Mouse (Mus musculus): ENCODE measurements around the gene Smim5.
A peak's percentile ranks its signal among the peaks of the same experiment; 100 is the strongest.

The Smim5 gene

GRCm38 (mm10) chr11:115898446-115898845 is 1.3 kb upstream of the Smim5 start:
- no peak for DNase-seq

GRCm38 (mm10) chr11:115898886-115899285 is 880 bp upstream of the Smim5 start:
- DNase-seq = peak; percentile 43

GRCm38 (mm10) chr11:115900561-115901337 is 983 bp downstream of the Smim5 start:
- DNase-seq = no peak

- DNase-seq = no peak
Observed at GRCm38 (mm10) chr11:115901338-115902161, 1.8 kb downstream of the Smim5 start.

- no peak for DNase-seq
Observed at GRCm38 (mm10) chr11:115902177-115902576, 2.4 kb downstream of the Smim5 start.

- DNase-seq = peak; percentile 56
Observed at GRCm38 (mm10) chr11:115902831-115903230, 3.1 kb downstream of the Smim5 start.

- no peak for DNase-seq
Observed at GRCm38 (mm10) chr11:115903384-115904230, 3.8 kb downstream of the Smim5 start.

GRCm38 (mm10) chr11:115904231-115904955 is 4.6 kb downstream of the Smim5 start:
- no peak for DNase-seq

GRCm38 (mm10) chr11:115904956-115905790 is 5.4 kb downstream of the Smim5 start:
- no peak for DNase-seq

- no peak for DNase-seq
Observed at GRCm38 (mm10) chr11:115906116-115906515, 6.3 kb downstream of the Smim5 start.

GRCm38 (mm10) chr11:115906521-115906920 is 6.8 kb downstream of the Smim5 start:
- no peak for DNase-seq

- no peak for DNase-seq
Observed at GRCm38 (mm10) chr11:115911134-115911561, 11.4 kb downstream of the Smim5 start.

- no peak for DNase-seq
Observed at GRCm38 (mm10) chr11:115911632-115912376, 12.0 kb downstream of the Smim5 start, which contains the start of gene Smim6. TSS of gene Smim6 (plus strand) at chr11:115912017.

GRCm38 (mm10) chr11:115916579-115916978 is 16.8 kb downstream of the Smim5 start:
- no peak for DNase-seq

GRCm38 (mm10) chr11:115918637-115919036 is 18.9 kb downstream of the Smim5 start:
- no peak for DNase-seq

GRCm38 (mm10) chr11:115919073-115919472 is 19.3 kb downstream of the Smim5 start:
- DNase-seq = no peak

- DNase-seq = peak; percentile 53
Observed at GRCm38 (mm10) chr11:115920110-115920818, 20.5 kb downstream of the Smim5 start.

GRCm38 (mm10) chr11:115921986-115922385 is 22.2 kb downstream of the Smim5 start:
- DNase-seq = no peak

GRCm38 (mm10) chr11:115929031-115929430 is 29.3 kb downstream of the Smim5 start:
- DNase-seq = no peak

- no peak for DNase-seq
Observed at GRCm38 (mm10) chr11:115929818-115930217, 30.1 kb downstream of the Smim5 start.
